Mouse (Mus musculus) liver, embryonic 11.5 days (tissue): ENCODE data around the gene Tanc2. TPM values are rescaled to one million over a fixed set of nuclear protein-coding genes. Genes with fewer than 3 reads are reported as not detected.

ENCODE experiments used
- ATAC-seq: fragments of 200-750 bp; cut with Nextera tagmentation; replicated peaks from 2 replicates; pipeline ENCODE4 v1.8.0; 2017; ENCODE audit warnings: moderate number of reproducible peaks, mild to moderate bottlenecking, moderate TSS enrichment, moderate library complexity; ENCODE audit not compliant: low FRiP score
- DNase-seq: peaks from one replicate; pipeline ENCODE4 v3.0.0-alpha.2; 2017; ENCODE audit warnings: low spot score
- H3K27ac ChIP-seq: fragments of 300-500 bp; sonication (generic); 2 replicates; pipeline ENCODE4 v1.5.1; 2014; ENCODE audit warnings: mild to moderate bottlenecking, low read depth, low read length, control low read depth
- H3K27me3 ChIP-seq: fragments of 300-500 bp; sonication (generic); replicated peaks from 2 replicates; pipeline ENCODE4 v1.6.1; 2014; ENCODE audit warnings: low read length, mixed read lengths; ENCODE audit not compliant: control insufficient read depth, insufficient read depth
- H3K36me3 ChIP-seq: fragments of 300-500 bp; sonication (generic); 2 replicates; pipeline ENCODE4 v1.6.1; 2014; ENCODE audit warnings: mild to moderate bottlenecking, low read length, moderate library complexity, mixed read lengths; ENCODE audit not compliant: control insufficient read depth, insufficient read depth
- H3K4me1 ChIP-seq: fragments of 300-500 bp; sonication (generic); replicated peaks from 2 replicates; pipeline ENCODE4 v1.6.1; 2014; ENCODE audit warnings: low read length, mixed read lengths; ENCODE audit not compliant: control insufficient read depth, insufficient read depth
- H3K4me2 ChIP-seq: fragments of 300-500 bp; sonication (generic); 2 replicates; pipeline ENCODE4 v1.6.1; 2014; ENCODE audit warnings: mild to moderate bottlenecking, control low read depth, moderate library complexity
- H3K4me3 ChIP-seq: fragments of 300-500 bp; sonication (generic); 2 replicates; pipeline ENCODE4 v1.5.1; 2014; ENCODE audit warnings: low read depth, low read length, control low read depth
- H3K9ac ChIP-seq: fragments of 300-500 bp; sonication (generic); 2 replicates; pipeline ENCODE4 v1.6.1; 2014; ENCODE audit warnings: low read depth, low read length, control low read depth
- H3K9me3 ChIP-seq: fragments of 300-500 bp; sonication (generic); 2 replicates; pipeline ENCODE4 v1.6.1; 2016; ENCODE audit warnings: low read length, inconsistent platforms, mixed read lengths; ENCODE audit not compliant: control insufficient read depth
- WGBS: fragments of 180-500 bp; shearing (Covaris S2); extraction: QIAGEN DNeasy Blood & Tissue Kit; methylation state at CpG from one replicate; pipeline ENCODE4 v1.1.7; 2014; 5-methylcytosine and 5-hydroxymethylcytosine counted together
- polyA plus RNA-seq: library from polyadenylated mRNA; unstranded; fragments of >200 nt; fragmentation: Nextera tagmentation; extraction: Ambion mirVana; gene quantifications from 2 replicates; pipeline ENCODE4 v1.2.1, GENCODE M21; 2014

Gene Tanc2
- polyA plus RNA-seq, 1 experiment from 2014 or later: 6.9 TPM

DNA sequence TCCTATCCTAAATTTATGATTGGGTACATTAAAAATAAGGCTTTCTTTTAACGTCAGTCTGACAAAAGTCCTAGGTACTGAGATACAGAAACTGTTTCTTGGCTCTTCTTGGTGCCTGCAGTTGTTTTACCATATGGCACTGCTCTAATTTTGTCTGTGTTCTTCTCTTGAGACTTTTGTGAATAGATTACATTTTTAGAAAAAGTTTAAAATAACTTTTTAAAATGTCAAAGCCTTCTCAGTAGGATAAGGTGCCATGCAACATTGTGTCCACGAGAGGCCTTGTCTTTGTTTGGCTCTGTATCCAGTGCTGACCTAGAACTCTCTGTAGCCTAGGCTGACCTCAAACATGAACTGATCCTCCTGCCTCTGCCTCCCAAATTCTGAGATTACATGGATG, 238.4 kb downstream of the Tanc2 start:
- WGBS: 83% methylated on average over 2 of the region's 2 CpGs
- ATAC-seq: no peak
- no peak overlapping the region for H3K9ac ChIP-seq
- H3K4me3 ChIP-seq: no peak overlapping the region
- H3K4me2 ChIP-seq: no peak overlapping the region
- no peaks in the 10 kb centered on the region for H3K9me3 ChIP-seq
- DNase-seq: no peak
- no peaks in the 10 kb centered on the region for H3K4me1 ChIP-seq
- H3K36me3 ChIP-seq: no peaks in the 10 kb centered on the region
- H3K27me3 ChIP-seq: no peaks in the 10 kb centered on the region
- no peak overlapping the region for H3K27ac ChIP-seq

GRCm38 (mm10) chr11:105835209-105835608, 245.4 kb downstream of the Tanc2 start:
- no peak for DNase-seq
- no peak overlapping the region for H3K4me2 ChIP-seq
- no peaks in the 10 kb centered on the region for H3K36me3 ChIP-seq
- WGBS: 82% methylated on average over 4 of the region's 4 CpGs
- H3K27me3 ChIP-seq: no peaks in the 10 kb centered on the region
- ATAC-seq: peak; percentile 79
- H3K4me3 ChIP-seq: no peak overlapping the region
- H3K27ac ChIP-seq: 0 out of 2 replicates have a peak overlapping the region, but pooled peaks have one; percentile 13
- H3K9me3 ChIP-seq: no peaks in the 10 kb centered on the region
- peaks cover 5% of the 10 kb centered on the region for H3K4me1 ChIP-seq
- H3K9ac ChIP-seq: no peak overlapping the region

DNA sequence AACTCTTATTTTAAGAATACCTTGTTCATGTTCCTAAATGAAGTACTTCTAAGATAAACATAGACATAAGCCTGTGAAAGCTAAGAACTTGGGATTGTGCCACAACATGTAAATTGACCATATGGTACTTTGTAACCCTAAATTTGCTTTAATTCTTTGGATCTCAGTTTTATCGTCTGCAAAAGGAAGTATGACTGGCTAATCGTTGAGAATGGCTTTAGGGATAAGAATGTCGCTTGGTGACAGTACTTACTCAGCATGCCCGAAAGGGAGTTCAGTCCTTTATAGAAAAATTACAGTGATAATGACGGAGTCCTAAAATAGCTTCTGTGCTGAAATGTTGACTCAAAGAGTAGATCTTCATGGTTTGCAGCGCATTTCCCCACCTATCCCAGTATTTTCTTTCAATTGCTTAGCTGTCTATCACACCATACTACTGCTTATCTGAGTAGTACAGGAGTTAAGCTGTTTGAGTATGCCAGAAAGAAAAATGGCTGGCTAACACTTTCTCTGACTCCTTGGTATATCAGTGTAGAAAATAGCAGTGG, 246.6 kb downstream of the Tanc2 start:
- H3K27ac ChIP-seq: peak overlapping the region; percentile 63; the same call in 1 of the 2 replicates
- H3K4me2 ChIP-seq: peak overlapping the region; percentile 10; the same call in 1 of the 2 replicates
- 63% methylated on average over 6 of the region's 6 CpGs for WGBS
- no peak overlapping the region for H3K9ac ChIP-seq
- H3K36me3 ChIP-seq: no peaks in the 10 kb centered on the region
- ATAC-seq (peak; percentile 88), DNase-seq (no peak)
- H3K9me3 ChIP-seq: no peaks in the 10 kb centered on the region
- H3K4me3 ChIP-seq: no peak overlapping the region
- peaks cover 5% of the 10 kb centered on the region for H3K4me1 ChIP-seq
- no peaks in the 10 kb centered on the region for H3K27me3 ChIP-seq

GRCm38 (mm10) chr11:105837962-105838361, 248.2 kb downstream of the Tanc2 start:
- Histone ChIP-seq H3K9ac (no peak overlapping the region), H3K9me3 (no peaks in the 10 kb centered on the region), H3K4me1 (peaks cover 5% of the 10 kb centered on the region), H3K4me3 (no peak overlapping the region), H3K27ac (no peak overlapping the region), H3K36me3 (no peaks in the 10 kb centered on the region), H3K4me2 (no peak overlapping the region), H3K27me3 (no peaks in the 10 kb centered on the region)
- no peak for DNase-seq
- no peak for ATAC-seq

DNA sequence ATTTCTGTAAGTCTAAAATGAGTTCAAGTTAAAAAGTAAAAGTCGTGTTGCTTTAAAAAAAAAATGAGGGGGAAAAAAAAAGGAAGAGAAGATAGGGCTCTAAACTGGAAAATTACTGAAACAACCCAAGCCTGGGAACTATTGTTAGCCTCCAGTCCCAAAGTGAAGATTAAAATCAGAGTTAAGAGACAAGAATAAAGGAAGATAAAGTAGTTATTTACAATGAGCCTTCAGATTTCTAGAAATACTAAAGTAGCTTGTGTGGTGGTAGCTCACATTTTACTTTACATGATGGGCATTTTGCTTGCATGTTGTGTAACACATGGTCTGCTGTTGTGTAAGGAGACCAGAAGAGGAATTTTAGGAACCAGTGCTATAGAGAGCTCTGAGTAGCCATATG, 256.1 kb downstream of the Tanc2 start:
- ATAC-seq (no peak), DNase-seq (no peak)
- H3K36me3 ChIP-seq: no peaks in the 10 kb centered on the region
- 65% methylated on average over 1 of the region's 1 CpGs for WGBS
- H3K9me3 ChIP-seq: no peaks in the 10 kb centered on the region
- H3K27ac ChIP-seq: no peak overlapping the region
- no peak overlapping the region for H3K9ac ChIP-seq
- H3K4me2 ChIP-seq: no peak overlapping the region
- H3K4me1 ChIP-seq: no peaks in the 10 kb centered on the region
- no peak overlapping the region for H3K4me3 ChIP-seq
- H3K27me3 ChIP-seq: no peaks in the 10 kb centered on the region

GRCm38 (mm10) chr11:105855504-105855903, 265.7 kb downstream of the Tanc2 start:
- no peak for DNase-seq
- H3K4me1 ChIP-seq: no peaks in the 10 kb centered on the region
- WGBS: 62% methylated on average over 3 of the region's 3 CpGs
- H3K9ac ChIP-seq: no peak overlapping the region
- H3K36me3 ChIP-seq: 0 out of 2 replicates have a peak, but pooled peaks cover 2% of the 10 kb centered on the region
- ATAC-seq: no peak
- no peak overlapping the region for H3K27ac ChIP-seq
- H3K27me3 ChIP-seq: no peaks in the 10 kb centered on the region
- H3K4me2 ChIP-seq: no peak overlapping the region
- H3K4me3 ChIP-seq: no peak overlapping the region
- H3K9me3 ChIP-seq: no peaks in the 10 kb centered on the region

DNA sequence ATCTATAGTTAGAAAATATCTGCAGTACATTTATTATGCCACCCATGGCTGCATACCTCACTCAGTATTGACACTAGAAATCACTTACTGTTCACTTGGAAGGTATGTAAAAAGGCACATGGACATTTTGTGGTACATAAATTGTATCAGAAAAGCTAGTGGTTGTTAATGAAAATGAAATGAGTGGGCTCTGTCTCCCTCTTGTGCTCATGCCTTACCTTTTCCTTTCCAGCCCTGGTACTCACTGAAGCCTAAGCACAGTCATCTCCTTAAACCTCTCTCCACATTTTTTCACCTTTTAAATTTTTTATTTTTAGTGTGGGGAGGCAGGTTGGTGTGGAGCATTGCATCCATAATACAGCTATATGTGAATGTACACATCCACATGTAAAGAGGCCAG, 268.3 kb downstream of the Tanc2 start:
- no peak overlapping the region for H3K4me3 ChIP-seq
- no peak overlapping the region for H3K4me2 ChIP-seq
- ATAC-seq (no peak), DNase-seq (no peak)
- no peaks in the 10 kb centered on the region for H3K4me1 ChIP-seq
- H3K9ac ChIP-seq: no peak overlapping the region
- H3K27me3 ChIP-seq: no peaks in the 10 kb centered on the region
- 0 out of 2 replicates have a peak, but pooled peaks cover 2% of the 10 kb centered on the region for H3K36me3 ChIP-seq
- H3K27ac ChIP-seq: no peak overlapping the region
- H3K9me3 ChIP-seq: no peaks in the 10 kb centered on the region

- ATAC-seq (peak; percentile 57; the same call in 1 of the 2 replicates), DNase-seq (no peak)
- no peak overlapping the region for H3K4me2 ChIP-seq
- 51% methylated on average over 1 of the region's 1 CpGs for WGBS
- no peak overlapping the region for H3K9ac ChIP-seq
- no peak overlapping the region for H3K27ac ChIP-seq
- 0 out of 2 replicates have a peak, but pooled peaks cover 3% of the 10 kb centered on the region for H3K4me1 ChIP-seq
- H3K27me3 ChIP-seq: no peaks in the 10 kb centered on the region
- no peaks in the 10 kb centered on the region for H3K36me3 ChIP-seq
- H3K9me3 ChIP-seq: no peaks in the 10 kb centered on the region
- H3K4me3 ChIP-seq: no peak overlapping the region
Measured at GRCm38 (mm10) chr11:105885558-105885957, 295.8 kb downstream of the Tanc2 start.

GRCm38 (mm10) chr11:105887281-105887680, 297.5 kb downstream of the Tanc2 start:
- Histone ChIP-seq H3K27ac (no peak overlapping the region), H3K9me3 (no peaks in the 10 kb centered on the region), H3K27me3 (no peaks in the 10 kb centered on the region), H3K4me1 (0 out of 2 replicates have a peak, but pooled peaks cover 3% of the 10 kb centered on the region), H3K4me2 (no peak overlapping the region), H3K9ac (no peak overlapping the region), H3K4me3 (no peak overlapping the region), H3K36me3 (no peaks in the 10 kb centered on the region)
- DNase-seq: no peak
- WGBS: 50% methylated on average over 1 of the region's 1 CpGs
- ATAC-seq: no peak
